Mouse (Mus musculus): Measurements from ENCODE around the gene Sh3rf1. TPM values are rescaled to one million over a fixed set of nuclear protein-coding genes. Genes with fewer than 3 reads are reported as not detected.

Sh3rf1 gene
- polyA plus RNA-seq, 1 experiment from 2014 or later = 13.8 TPM

DNA sequence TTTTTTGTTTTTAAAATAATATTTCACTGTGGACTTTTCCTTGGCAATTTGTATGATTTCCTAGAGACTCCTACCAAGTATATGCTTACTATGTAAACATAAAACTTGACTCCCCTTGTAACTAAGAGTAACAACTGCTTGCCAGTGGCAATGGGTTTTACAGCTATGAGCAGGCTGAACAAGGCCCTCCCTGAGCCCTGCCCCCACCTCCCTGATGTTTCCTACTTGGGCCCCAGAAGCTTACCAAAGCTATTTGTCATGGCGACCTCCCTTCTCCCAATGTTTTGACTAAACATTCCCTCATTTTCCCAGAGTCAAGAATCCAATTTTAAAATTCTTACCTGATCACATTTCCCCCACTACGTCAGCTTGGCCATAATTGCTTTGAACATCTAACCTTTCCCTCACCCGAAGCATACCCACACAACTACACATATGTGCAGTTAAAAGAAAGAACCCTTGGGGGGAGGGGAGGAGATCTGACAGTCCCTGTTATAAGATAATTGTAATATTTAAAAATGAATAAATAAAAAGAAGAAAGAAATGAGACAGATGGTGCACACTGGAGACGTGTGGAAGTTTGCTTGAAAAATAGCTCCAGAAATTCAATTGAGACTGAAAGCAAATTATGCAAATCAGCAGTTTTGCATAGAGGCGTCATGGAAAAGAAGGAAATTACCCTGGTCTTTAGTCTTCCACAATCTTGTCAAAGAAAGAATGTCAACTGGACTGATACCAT lies 8.4 kb upstream of the Sh3rf1 start:
- H3K4me1 ChIP-seq (replicated peaks; ENCODE audit: control insufficient read depth, insufficient read depth, low read length) = no peaks in the 10 kb centered on the region
- H3K36me3 ChIP-seq (ENCODE audit: control insufficient read depth, insufficient read depth, low read length) = no peaks in the 10 kb centered on the region
- H3K9me3 ChIP-seq (ENCODE audit: control insufficient read depth, low read length) = 0 out of 2 replicates have a peak, but pooled peaks cover 2% of the 10 kb centered on the region
- H3K4me2 ChIP-seq (ENCODE audit: low read length) = no peak overlapping the region
- H3K27me3 ChIP-seq (replicated peaks; ENCODE audit: control insufficient read depth, insufficient read depth, low read length) = no peaks in the 10 kb centered on the region
- DNase-seq (ENCODE audit: low spot score) (no peak), ATAC-seq (replicated peaks; ENCODE audit: low FRiP score, low TSS enrichment, low read depth) (no peak)
- no peak overlapping the region for H3K9ac ChIP-seq (ENCODE audit: low read length)
- H3K27ac ChIP-seq (ENCODE audit: low read depth) = no peak overlapping the region
- 60% methylated on average over 5 of the region's 5 CpGs for WGBS
- no peak overlapping the region for H3K4me3 ChIP-seq (ENCODE audit: low read depth, low read length)

DNA sequence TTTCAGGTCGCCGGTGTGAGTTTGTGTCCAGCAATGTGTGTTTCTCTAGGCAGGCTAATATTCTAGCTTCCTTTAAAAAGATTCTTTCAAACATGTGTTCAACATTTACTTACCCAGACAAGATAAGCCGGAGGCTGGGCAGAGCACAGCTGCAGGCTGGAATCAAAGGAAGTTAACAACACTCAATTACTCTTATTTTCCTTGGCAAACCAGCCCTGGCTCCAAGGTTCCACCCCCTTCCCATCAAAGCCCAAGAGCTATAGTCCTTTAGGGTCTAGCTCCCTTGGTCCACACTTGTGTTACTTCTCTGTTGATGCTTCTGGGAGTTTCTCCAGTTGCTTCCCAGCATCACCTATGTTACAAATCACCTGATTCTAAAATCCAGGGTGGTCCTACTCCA lies 6.7 kb upstream of the Sh3rf1 start:
- no peak overlapping the region for H3K4me3 ChIP-seq (ENCODE audit: low read depth, low read length)
- 54% methylated on average over 3 of the region's 3 CpGs for WGBS
- no peaks in the 10 kb centered on the region for H3K4me1 ChIP-seq (replicated peaks; ENCODE audit: control insufficient read depth, insufficient read depth, low read length)
- no peak overlapping the region for H3K4me2 ChIP-seq (ENCODE audit: low read length)
- H3K27me3 ChIP-seq (replicated peaks; ENCODE audit: control insufficient read depth, insufficient read depth, low read length) = no peaks in the 10 kb centered on the region
- no peaks in the 10 kb centered on the region for H3K36me3 ChIP-seq (ENCODE audit: control insufficient read depth, insufficient read depth, low read length)
- no peak overlapping the region for H3K9ac ChIP-seq (ENCODE audit: low read length)
- DNase-seq (ENCODE audit: low spot score) (no peak), ATAC-seq (replicated peaks; ENCODE audit: low FRiP score, low TSS enrichment, low read depth) (no peak)
- H3K9me3 ChIP-seq (ENCODE audit: control insufficient read depth, low read length) = 0 out of 2 replicates have a peak, but pooled peaks cover 2% of the 10 kb centered on the region
- H3K27ac ChIP-seq (ENCODE audit: low read depth) = no peak overlapping the region

DNA sequence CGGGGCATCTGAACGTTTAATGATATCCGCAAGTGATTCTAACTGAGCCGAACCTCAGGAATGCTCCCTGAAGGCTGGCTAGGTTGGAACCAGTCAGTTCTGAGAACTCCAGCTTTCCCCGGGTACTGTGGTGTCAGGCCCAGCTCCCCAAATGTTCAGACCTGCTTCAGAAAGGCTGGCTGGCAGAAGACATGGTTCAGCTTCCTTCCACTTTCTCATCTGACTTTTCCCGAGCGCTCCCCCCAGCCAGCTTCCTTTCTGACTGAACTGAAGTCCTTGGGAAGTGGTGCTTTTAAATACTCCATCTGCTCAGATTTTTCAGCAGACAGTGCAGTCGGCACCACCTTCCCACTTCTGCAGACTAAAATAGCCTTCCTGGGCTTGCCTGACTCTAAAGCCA lies 6.2 kb upstream of the Sh3rf1 start:
- H3K4me2 ChIP-seq (ENCODE audit: low read length) = no peak overlapping the region
- DNase-seq (ENCODE audit: low spot score) (no peak), ATAC-seq (replicated peaks; ENCODE audit: low FRiP score, low TSS enrichment, low read depth) (no peak)
- no peak overlapping the region for H3K4me3 ChIP-seq (ENCODE audit: low read depth, low read length)
- H3K9me3 ChIP-seq (ENCODE audit: control insufficient read depth, low read length) = 0 out of 2 replicates have a peak, but pooled peaks cover 2% of the 10 kb centered on the region
- no peak overlapping the region for H3K27ac ChIP-seq (ENCODE audit: low read depth)
- 65% methylated on average over 8 of the region's 8 CpGs for WGBS
- no peaks in the 10 kb centered on the region for H3K4me1 ChIP-seq (replicated peaks; ENCODE audit: control insufficient read depth, insufficient read depth, low read length)
- H3K27me3 ChIP-seq (replicated peaks; ENCODE audit: control insufficient read depth, insufficient read depth, low read length) = no peaks in the 10 kb centered on the region
- H3K36me3 ChIP-seq (ENCODE audit: control insufficient read depth, insufficient read depth, low read length) = no peaks in the 10 kb centered on the region
- H3K9ac ChIP-seq (ENCODE audit: low read length) = no peak overlapping the region

DNA sequence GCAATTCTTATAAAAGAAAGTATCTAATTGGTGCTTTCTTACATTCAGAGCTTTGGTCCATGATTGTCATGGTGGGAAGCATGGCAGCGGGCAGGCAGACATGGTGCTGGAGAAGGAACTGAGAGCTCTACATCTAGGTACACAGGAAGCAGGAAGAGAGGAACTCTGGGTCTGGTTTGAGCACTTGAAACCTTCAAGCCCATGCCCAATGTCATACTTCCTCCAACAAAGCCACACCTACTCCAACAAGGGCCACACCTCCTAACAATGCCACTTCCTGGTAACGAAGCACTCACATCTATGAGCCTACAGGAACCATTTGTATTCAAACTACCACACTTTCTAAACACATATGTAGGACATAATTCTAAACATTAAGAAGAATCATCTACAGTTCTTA lies 5.2 kb upstream of the Sh3rf1 start:
- WGBS = 97% methylated on average over 2 of the region's 2 CpGs
- no peak for ATAC-seq (replicated peaks; ENCODE audit: low FRiP score, low TSS enrichment, low read depth)
- no peaks in the 10 kb centered on the region for H3K27me3 ChIP-seq (replicated peaks; ENCODE audit: control insufficient read depth, insufficient read depth, low read length)

DNA sequence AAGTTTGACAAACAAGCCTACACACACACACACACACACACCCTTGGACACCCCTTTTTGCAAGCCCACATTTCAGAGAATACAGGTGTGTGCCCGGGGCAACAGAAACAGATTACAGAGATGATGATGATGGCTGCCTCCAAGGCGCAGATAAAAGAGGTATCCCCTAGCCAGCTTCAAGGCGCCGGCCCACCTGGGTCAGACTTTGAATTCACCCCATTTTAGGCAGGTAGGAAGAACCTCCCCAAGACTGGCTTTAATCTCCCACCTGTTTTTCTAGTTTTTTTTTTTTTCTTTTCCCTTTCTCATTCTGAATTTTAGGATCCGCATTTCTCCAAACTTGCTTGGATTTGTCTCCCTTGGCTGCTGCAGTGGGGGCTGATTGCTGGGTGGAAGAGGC lies 389 bp upstream of the Sh3rf1 start:
- whole genome bisulfite sequencing = 24% methylated on average over 5 of the region's 5 CpGs
- H3K9ac ChIP-seq (ENCODE audit: low read length) = peak overlapping the region; percentile 77
- peak overlapping the region; percentile 79 for H3K27ac ChIP-seq (ENCODE audit: low read depth)
- H3K36me3 ChIP-seq (ENCODE audit: control insufficient read depth, insufficient read depth, low read length) = peaks cover 15% of the 10 kb centered on the region; the same call in 1 of the 2 replicates
- peak overlapping the region; percentile 76 for H3K4me3 ChIP-seq (ENCODE audit: low read depth, low read length)
- 0 out of 2 replicates have a peak, but pooled peaks cover 2% of the 10 kb centered on the region for H3K9me3 ChIP-seq (ENCODE audit: control insufficient read depth, low read length)
- peaks cover 26% of the 10 kb centered on the region for H3K4me1 ChIP-seq (replicated peaks; ENCODE audit: control insufficient read depth, insufficient read depth, low read length)
- no peaks in the 10 kb centered on the region for H3K27me3 ChIP-seq (replicated peaks; ENCODE audit: control insufficient read depth, insufficient read depth, low read length)
- H3K4me2 ChIP-seq (ENCODE audit: low read length) = peak overlapping the region; percentile 91
- DNase-seq (ENCODE audit: low spot score) (peak; percentile 64), ATAC-seq (replicated peaks; ENCODE audit: low FRiP score, low TSS enrichment, low read depth) (no peak)

More for the DNA sequence above, 5.2 kb upstream of the Sh3rf1 start:
- H3K4me3 ChIP-seq (ENCODE audit: low read depth, low read length) = no peak overlapping the region
- H3K27ac ChIP-seq (ENCODE audit: low read depth) = no peak overlapping the region
- peaks cover 7% of the 10 kb centered on the region; the same call in 1 of the 2 replicates for H3K4me1 ChIP-seq (replicated peaks; ENCODE audit: control insufficient read depth, insufficient read depth, low read length)
- H3K36me3 ChIP-seq (ENCODE audit: control insufficient read depth, insufficient read depth, low read length) = no peaks in the 10 kb centered on the region
- H3K4me2 ChIP-seq (ENCODE audit: low read length) = no peak overlapping the region
- no peak overlapping the region for H3K9ac ChIP-seq (ENCODE audit: low read length)
- H3K9me3 ChIP-seq (ENCODE audit: control insufficient read depth, low read length) = 0 out of 2 replicates have a peak, but pooled peaks cover 2% of the 10 kb centered on the region
- DNase-seq (ENCODE audit: low spot score) = no peak

DNA sequence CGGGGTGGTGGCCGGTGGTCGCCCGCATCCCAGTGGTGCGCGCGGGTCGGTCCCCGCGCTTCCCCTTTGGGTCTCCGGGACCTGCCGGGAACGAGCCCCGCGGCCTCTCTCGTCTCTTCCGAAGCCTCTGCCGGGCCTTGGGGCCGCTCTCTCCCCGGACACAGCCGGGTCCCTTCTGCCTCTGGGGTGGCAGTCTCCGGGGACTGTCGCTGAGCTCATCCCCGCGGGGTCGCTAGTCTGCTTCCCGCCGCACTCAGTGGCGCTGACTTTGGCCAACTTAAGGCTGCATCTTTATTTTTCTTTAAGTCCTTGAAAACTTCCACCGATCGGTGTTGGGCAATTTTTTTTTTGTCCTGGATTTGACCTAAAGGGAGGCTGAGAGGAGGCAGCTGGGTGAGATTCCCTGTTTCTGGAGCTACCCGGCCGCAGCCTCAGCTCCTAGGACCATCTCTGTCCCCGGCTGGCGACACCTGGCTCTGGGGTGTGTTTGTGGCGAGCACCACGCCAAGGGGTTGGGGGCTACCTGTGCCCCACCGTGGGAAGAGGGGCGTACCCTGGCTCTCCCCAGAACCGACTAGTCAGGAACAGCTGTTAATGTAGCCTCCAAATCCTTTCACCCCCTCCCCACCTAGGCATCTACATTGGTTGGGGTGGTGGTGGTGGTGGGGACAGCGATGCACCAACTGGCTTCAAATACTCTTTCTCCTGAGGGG lies 864 bp downstream of the Sh3rf1 start:
- peaks cover 29% of the 10 kb centered on the region for H3K4me1 ChIP-seq (replicated peaks; ENCODE audit: control insufficient read depth, insufficient read depth, low read length)
- H3K9me3 ChIP-seq (ENCODE audit: control insufficient read depth, low read length) = no peaks in the 10 kb centered on the region
- H3K27me3 ChIP-seq (replicated peaks; ENCODE audit: control insufficient read depth, insufficient read depth, low read length) = no peaks in the 10 kb centered on the region
- H3K4me3 ChIP-seq (ENCODE audit: low read depth, low read length) = peak overlapping the region; percentile 76
- peaks cover 15% of the 10 kb centered on the region; the same call in 1 of the 2 replicates for H3K36me3 ChIP-seq (ENCODE audit: control insufficient read depth, insufficient read depth, low read length)
- peak overlapping the region; percentile 91 for H3K4me2 ChIP-seq (ENCODE audit: low read length)
- peak overlapping the region; percentile 79 for H3K27ac ChIP-seq (ENCODE audit: low read depth)
- ATAC-seq (replicated peaks; ENCODE audit: low FRiP score, low TSS enrichment, low read depth) (peak; percentile 58), DNase-seq (ENCODE audit: low spot score) (peak; percentile 83)
- under 1% methylated on average over 26 of the region's 41 CpGs for WGBS
- H3K9ac ChIP-seq (ENCODE audit: low read length) = peak overlapping the region; percentile 77

DNA sequence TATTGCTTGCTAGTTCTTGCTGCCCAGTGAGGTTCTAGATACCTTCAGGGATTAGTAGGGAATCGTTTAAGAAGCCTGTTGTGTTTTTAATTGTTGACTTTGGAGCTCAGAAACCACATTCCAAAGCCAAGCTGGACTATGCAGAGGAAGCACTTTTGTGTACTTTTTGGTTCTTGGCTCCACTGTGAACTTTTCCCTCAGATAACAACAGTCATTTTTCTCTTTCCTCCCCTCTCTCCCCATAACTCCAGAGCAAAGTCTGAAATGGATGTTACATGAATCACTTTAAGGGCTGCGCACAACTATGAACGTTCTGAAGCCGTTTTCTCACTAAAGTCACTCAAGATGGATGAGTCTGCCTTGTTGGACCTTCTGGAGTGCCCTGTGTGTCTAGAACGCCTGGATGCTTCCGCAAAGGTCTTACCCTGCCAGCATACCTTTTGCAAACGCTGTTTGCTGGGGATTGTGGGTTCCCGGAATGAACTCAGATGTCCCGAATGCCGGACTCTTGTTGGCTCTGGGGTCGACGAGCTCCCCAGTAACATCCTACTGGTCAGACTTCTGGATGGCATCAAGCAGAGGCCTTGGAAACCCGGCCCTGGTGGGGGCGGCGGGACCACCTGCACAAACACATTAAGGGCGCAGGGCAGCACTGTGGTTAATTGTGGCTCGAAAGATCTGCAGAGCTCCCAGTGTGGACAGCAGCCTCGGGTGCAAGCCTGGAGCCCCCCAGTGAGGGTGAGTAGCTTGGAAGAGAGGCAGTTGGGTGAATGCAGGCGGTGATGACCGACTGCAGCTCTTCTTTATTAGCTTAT lies 2.1 kb downstream of the Sh3rf1 start:
- no peaks in the 10 kb centered on the region for H3K27me3 ChIP-seq (replicated peaks; ENCODE audit: control insufficient read depth, insufficient read depth, low read length)
- no peak overlapping the region for H3K27ac ChIP-seq (ENCODE audit: low read depth)
- no peaks in the 10 kb centered on the region for H3K9me3 ChIP-seq (ENCODE audit: control insufficient read depth, low read length)
- peak overlapping the region; percentile 77 for H3K9ac ChIP-seq (ENCODE audit: low read length)
- H3K4me1 ChIP-seq (replicated peaks; ENCODE audit: control insufficient read depth, insufficient read depth, low read length) = peaks cover 30% of the 10 kb centered on the region
- H3K4me2 ChIP-seq (ENCODE audit: low read length) = peak overlapping the region; percentile 91
- ATAC-seq (replicated peaks; ENCODE audit: low FRiP score, low TSS enrichment, low read depth) = no peak
- 36% methylated on average over 20 of the region's 20 CpGs for WGBS
- peaks cover 15% of the 10 kb centered on the region; the same call in 1 of the 2 replicates for H3K36me3 ChIP-seq (ENCODE audit: control insufficient read depth, insufficient read depth, low read length)
- peak overlapping the region; percentile 76 for H3K4me3 ChIP-seq (ENCODE audit: low read depth, low read length)
- no peak for DNase-seq (ENCODE audit: low spot score)

DNA sequence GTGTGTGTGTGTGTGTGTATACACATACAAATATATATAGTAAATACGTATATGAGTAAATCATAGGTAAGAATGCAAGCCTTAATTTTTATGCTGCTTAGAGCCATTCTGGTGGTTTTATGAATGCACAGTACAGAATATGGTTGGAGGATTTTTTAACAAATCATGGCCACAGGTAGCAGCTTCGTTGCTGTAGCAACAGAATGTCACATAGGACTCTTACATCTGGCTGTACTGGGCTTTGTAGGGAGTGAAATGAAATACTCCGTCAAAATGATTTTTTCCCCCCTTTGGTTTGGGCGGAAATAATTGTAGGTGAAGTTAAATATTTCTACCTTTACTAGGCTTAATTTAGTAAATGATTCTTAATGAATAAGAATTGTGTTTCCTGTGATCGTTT lies 3.0 kb downstream of the Sh3rf1 start:
- peaks cover 15% of the 10 kb centered on the region; the same call in 1 of the 2 replicates for H3K36me3 ChIP-seq (ENCODE audit: control insufficient read depth, insufficient read depth, low read length)
- peak overlapping the region; percentile 91 for H3K4me2 ChIP-seq (ENCODE audit: low read length)
- ATAC-seq (replicated peaks; ENCODE audit: low FRiP score, low TSS enrichment, low read depth) (no peak), DNase-seq (ENCODE audit: low spot score) (no peak)
- H3K9ac ChIP-seq (ENCODE audit: low read length) = no peak overlapping the region
- no peaks in the 10 kb centered on the region for H3K9me3 ChIP-seq (ENCODE audit: control insufficient read depth, low read length)
- 88% methylated on average over 5 of the region's 5 CpGs for WGBS
- H3K4me1 ChIP-seq (replicated peaks; ENCODE audit: control insufficient read depth, insufficient read depth, low read length) = peaks cover 30% of the 10 kb centered on the region
- H3K27me3 ChIP-seq (replicated peaks; ENCODE audit: control insufficient read depth, insufficient read depth, low read length) = no peaks in the 10 kb centered on the region
- H3K4me3 ChIP-seq (ENCODE audit: low read depth, low read length) = no peak overlapping the region
- no peak overlapping the region for H3K27ac ChIP-seq (ENCODE audit: low read depth)

Measured in intestine, embryonic 14.5 days (tissue).